Mouse (Mus musculus) midbrain, embryonic 13.5 days (tissue): ENCODE data around the gene Mxd3. TPM values are rescaled to one million over a fixed set of nuclear protein-coding genes. Genes with fewer than 3 reads are reported as not detected.

Experiments used
- ATAC-seq: fragments of 200-750 bp; cut with Nextera tagmentation; 2 replicates; pipeline ENCODE4 v1.8.0; 2017; ENCODE audit warnings: mild to moderate bottlenecking, moderate TSS enrichment, moderate library complexity
- H3K27ac ChIP-seq: fragments of 300-500 bp; sonication (generic); 2 replicates; pipeline ENCODE4 v1.5.1; 2015; ENCODE audit warnings: inconsistent platforms, mild to moderate bottlenecking, moderate library complexity
- H3K27me3 ChIP-seq: fragments of 300-500 bp; sonication (generic); 2 replicates; pipeline ENCODE4 v1.6.1; 2015; ENCODE audit warnings: mild to moderate bottlenecking, inconsistent platforms
- H3K36me3 ChIP-seq: fragments of 300-500 bp; sonication (generic); 2 replicates; pipeline ENCODE4 v1.6.1; 2015; ENCODE audit warnings: mild to moderate bottlenecking, inconsistent platforms
- H3K4me1 ChIP-seq: fragments of 300-500 bp; sonication (generic); replicated peaks from 2 replicates; pipeline ENCODE4 v1.6.1; 2015; ENCODE audit warnings: inconsistent platforms
- H3K4me2 ChIP-seq: fragments of 300-500 bp; sonication (generic); replicated peaks from 2 replicates; pipeline ENCODE4 v1.6.1; 2015; ENCODE audit warnings: moderate library complexity, mild to moderate bottlenecking, inconsistent platforms
- H3K4me3 ChIP-seq: fragments of 300-500 bp; sonication (generic); replicated peaks from 2 replicates; pipeline ENCODE4 v1.5.1; 2015; ENCODE audit warnings: mild to moderate bottlenecking, inconsistent platforms
- H3K9ac ChIP-seq: fragments of 300-500 bp; sonication (generic); replicated peaks from 2 replicates; pipeline ENCODE4 v1.6.1; 2015; ENCODE audit warnings: mild to moderate bottlenecking, inconsistent platforms
- H3K9me3 ChIP-seq: fragments of 300-500 bp; sonication (generic); 2 replicates; pipeline ENCODE4 v1.6.1; 2016; ENCODE audit warnings: mild to moderate bottlenecking, inconsistent platforms
- WGBS: fragments of 180-500 bp; shearing (Covaris S2); methylation state at CpG from one replicate; pipeline ENCODE4 v1.1.7; 2015; 5-methylcytosine and 5-hydroxymethylcytosine counted together
- polyA plus RNA-seq: library from polyadenylated mRNA; unstranded; fragments of >200 nt; fragmentation: Nextera tagmentation; extraction: Ambion mirVana; gene quantifications from 2 replicates; pipeline ENCODE4 v1.2.1, GENCODE M21; 2015

The Mxd3 gene
- 18.4 and 19.9 TPM in 2 replicates for polyA plus RNA-seq

DNA sequence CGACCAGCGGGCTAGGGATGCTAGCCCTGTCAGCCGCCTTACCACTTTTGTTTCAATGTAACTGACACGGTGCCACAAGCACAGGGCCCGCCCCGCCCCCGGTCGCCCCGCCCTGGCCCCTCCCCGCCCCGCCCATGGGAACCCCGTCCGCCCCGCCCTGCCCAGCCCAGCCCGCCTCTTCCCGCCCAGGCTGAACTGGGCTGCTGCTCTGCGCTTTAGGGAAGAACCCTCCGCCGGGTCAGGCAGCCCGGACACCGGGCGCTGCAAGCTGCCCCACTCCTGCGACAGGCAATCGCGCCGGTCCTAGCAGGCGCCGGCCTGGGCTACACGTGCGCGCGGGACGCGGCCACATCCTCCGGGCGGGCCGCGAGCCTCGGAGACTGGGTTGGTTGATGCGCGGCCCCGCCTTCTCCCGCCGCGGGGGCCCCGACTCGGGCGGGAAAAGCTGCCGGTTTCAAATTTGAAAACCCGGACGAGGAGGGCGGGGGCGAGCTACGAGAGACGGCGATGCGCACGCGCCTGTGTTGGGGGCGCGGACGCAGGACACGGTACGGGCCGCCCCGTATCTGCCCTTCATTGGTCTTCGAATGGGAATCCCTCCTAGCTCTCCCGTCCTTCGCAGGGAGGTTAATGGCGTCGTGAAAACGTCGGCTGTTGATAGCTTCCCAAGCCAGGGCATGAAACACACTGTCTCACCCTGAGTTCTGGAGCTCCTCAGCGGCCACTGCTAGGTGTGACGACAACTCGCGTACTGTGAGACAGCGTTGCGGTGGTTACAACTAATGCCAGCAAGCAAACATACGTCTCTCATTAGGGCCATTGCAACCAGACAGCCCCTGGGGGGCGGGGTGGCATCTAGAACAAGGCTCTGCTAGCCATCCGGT lies at the start of gene Mxd3:
Gene Mxd3, minus strand, starts transcription at position 141 of the 884 bp plus-strand sequence.
- no peaks in the 10 kb centered on the region for H3K9me3 ChIP-seq
- H3K9ac ChIP-seq = peak within 1 kb of the TSS; percentile 76
- peaks cover 13% of the 10 kb centered on the region for H3K36me3 ChIP-seq
- H3K4me1 ChIP-seq = peaks cover 37% of the 10 kb centered on the region
- peak; percentile 85 for ATAC-seq
- H3K4me2 ChIP-seq = peak within 1 kb of the TSS; percentile 88
- peak within 1 kb of the TSS; percentile 77 for H3K27ac ChIP-seq
- peak within 1 kb of the TSS; percentile 60 for H3K4me3 ChIP-seq
- whole genome bisulfite sequencing = under 1% methylated on average over 78 of the region's 82 CpGs
- no peaks in the 10 kb centered on the region for H3K27me3 ChIP-seq

DNA sequence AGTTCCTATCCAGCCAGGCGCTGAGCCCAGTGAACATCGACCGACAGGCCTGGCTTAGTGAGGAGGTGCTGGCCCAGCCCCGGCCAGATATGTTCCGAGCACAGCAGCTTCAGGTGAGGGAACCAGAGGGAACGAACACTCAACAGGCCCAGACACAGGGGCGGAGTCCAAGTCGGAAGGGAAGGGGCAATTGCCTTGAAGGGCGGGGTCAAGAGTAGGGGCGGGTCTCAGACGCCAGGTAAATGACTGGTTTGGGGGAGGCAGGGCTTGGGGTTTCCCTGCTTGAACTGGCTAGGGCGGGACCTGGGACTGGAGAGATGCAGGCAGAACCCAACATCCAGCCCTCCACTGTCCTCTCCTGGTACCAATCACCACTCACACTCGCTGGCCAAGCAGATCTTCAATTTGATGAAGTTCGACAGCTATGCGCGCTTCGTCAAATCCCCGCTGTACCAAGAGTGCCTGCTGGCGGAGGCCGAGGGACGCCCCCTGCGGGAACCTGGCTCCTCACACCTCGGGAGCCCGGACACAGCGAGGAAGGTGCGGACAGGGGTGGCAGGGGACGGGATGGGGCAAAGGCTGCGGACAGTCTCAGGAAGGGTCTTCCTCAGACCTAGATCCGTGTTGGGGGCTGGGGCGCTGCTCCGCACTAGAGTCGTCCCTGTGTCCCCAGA lies 49.4 kb upstream of the Mxd3 start:
- 5% methylated on average over 32 of the region's 32 CpGs for WGBS
- no peak overlapping the region for H3K27ac ChIP-seq
- peaks cover 83% of the 10 kb centered on the region for H3K27me3 ChIP-seq
- H3K4me2 ChIP-seq = 0 out of 2 replicates have a peak overlapping the region, but pooled peaks have one; percentile 5
- no peaks in the 10 kb centered on the region for H3K9me3 ChIP-seq
- no peak overlapping the region for H3K4me3 ChIP-seq
- no peak overlapping the region for H3K9ac ChIP-seq
- ATAC-seq = no peak
- H3K36me3 ChIP-seq = no peaks in the 10 kb centered on the region
- peaks cover 3% of the 10 kb centered on the region; the same call in 1 of the 2 replicates for H3K4me1 ChIP-seq

DNA sequence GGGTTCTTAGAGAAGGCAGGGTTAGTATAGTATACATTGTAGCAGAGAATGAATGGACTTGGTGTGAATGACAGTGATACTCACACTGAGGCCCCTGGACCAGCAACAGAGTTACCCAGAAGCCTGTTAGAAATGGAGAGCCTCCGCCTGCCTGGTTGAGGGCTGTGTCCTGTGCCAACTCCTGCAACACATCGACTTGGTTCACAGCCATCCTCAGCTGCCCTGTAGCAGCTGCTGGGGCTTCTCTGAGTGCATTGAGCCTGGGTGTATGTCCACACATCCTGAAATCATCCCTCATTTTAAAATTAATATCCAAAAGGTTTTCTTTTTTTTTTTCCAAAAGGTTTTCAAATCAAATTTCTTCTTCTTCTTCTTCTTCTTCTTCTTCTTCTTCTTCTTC lies 46.3 kb upstream of the Mxd3 start:
- no peaks in the 10 kb centered on the region for H3K36me3 ChIP-seq
- H3K4me3 ChIP-seq = no peak overlapping the region
- no peak overlapping the region for H3K4me2 ChIP-seq
- ATAC-seq = no peak
- no peak overlapping the region for H3K27ac ChIP-seq
- peaks cover 68% of the 10 kb centered on the region for H3K27me3 ChIP-seq
- no peak overlapping the region for H3K9ac ChIP-seq
- WGBS = 82% methylated on average over 2 of the region's 2 CpGs
- H3K9me3 ChIP-seq = no peaks in the 10 kb centered on the region
- peaks cover 3% of the 10 kb centered on the region; the same call in 1 of the 2 replicates for H3K4me1 ChIP-seq

- ATAC-seq = no peak
- H3K4me3 ChIP-seq = no peak overlapping the region
- peaks cover 3% of the 10 kb centered on the region; the same call in 1 of the 2 replicates for H3K4me1 ChIP-seq
- 68% methylated on average over 6 of the region's 6 CpGs for WGBS
- H3K27me3 ChIP-seq = peaks cover 63% of the 10 kb centered on the region
- no peaks in the 10 kb centered on the region for H3K9me3 ChIP-seq
- no peak overlapping the region for H3K27ac ChIP-seq
- H3K9ac ChIP-seq = no peak overlapping the region
- no peaks in the 10 kb centered on the region for H3K36me3 ChIP-seq
- H3K4me2 ChIP-seq = no peak overlapping the region
Measured at GRCm38 (mm10) chr13:55374206-55374924, 44.7 kb upstream of the Mxd3 start.

DNA sequence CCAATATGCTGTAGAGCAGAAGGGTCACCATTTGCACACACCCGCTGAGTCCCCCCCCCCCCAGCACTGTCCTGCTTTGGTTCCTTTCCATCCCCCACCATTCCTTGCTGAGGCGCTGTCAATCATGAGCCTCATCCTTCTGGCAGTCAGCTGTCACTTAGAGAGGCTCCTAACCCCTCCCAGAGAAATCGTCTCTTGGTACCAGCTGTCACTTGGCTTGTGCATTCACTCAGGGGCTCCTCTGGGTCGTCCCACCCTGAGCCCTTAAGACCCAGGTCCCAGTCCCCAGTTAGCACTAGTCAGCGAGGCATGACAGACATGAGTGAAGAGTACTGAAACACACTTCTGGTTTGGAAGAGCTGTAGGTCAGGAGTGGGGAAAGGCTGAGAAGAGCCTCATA lies 42.1 kb upstream of the Mxd3 start:
- H3K27me3 ChIP-seq = peaks cover 51% of the 10 kb centered on the region
- 56% methylated on average over 5 of the region's 5 CpGs for WGBS
- H3K9ac ChIP-seq = no peak overlapping the region

DNA sequence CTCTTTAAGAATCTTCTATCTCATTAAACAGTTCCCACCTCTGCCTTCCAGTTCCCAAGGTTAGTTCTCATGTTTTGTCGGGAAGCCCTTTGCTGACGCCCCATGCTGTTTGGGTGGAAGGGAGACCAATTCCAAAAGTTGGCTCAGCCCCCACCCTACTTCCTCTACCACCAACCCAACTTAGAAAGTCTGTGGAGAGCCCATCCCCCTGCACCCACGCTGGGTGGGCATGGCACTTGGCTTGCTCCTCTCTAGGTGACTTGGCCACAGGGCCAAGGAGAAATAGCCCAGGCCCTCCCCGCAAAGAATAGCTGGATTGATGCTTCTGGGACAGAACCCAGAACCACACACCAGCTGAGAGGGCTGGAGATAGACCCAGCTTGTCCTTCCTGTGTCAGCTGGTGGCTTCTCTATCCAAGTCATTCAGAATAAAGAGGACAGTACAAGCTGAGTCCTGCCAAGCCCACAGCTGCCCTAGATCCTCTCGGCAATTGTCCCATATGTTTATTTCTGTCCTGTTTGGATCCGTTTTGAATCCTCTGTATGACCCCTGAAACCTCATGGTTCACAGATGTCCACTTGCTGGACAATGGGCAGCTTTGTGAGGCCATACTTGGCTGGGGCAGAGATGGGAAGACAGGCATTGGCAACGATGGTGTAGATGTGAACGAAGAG lies 41.5 kb upstream of the Mxd3 start:
- Histone ChIP-seq H3K27me3 (peaks cover 47% of the 10 kb centered on the region), H3K4me3 (no peak overlapping the region), H3K4me1 (no peaks in the 10 kb centered on the region), H3K9me3 (no peaks in the 10 kb centered on the region), H3K4me2 (no peak overlapping the region), H3K36me3 (no peaks in the 10 kb centered on the region), H3K9ac (no peak overlapping the region), H3K27ac (no peak overlapping the region)
- 73% methylated on average over 8 of the region's 8 CpGs for WGBS
- ATAC-seq = no peak

More for the DNA sequence above, 42.1 kb upstream of the Mxd3 start:
- no peak overlapping the region for H3K27ac ChIP-seq
- no peaks in the 10 kb centered on the region for H3K9me3 ChIP-seq
- H3K4me3 ChIP-seq = no peak overlapping the region
- no peak overlapping the region for H3K4me2 ChIP-seq
- H3K36me3 ChIP-seq = no peaks in the 10 kb centered on the region
- no peaks in the 10 kb centered on the region for H3K4me1 ChIP-seq
- no peak for ATAC-seq

DNA sequence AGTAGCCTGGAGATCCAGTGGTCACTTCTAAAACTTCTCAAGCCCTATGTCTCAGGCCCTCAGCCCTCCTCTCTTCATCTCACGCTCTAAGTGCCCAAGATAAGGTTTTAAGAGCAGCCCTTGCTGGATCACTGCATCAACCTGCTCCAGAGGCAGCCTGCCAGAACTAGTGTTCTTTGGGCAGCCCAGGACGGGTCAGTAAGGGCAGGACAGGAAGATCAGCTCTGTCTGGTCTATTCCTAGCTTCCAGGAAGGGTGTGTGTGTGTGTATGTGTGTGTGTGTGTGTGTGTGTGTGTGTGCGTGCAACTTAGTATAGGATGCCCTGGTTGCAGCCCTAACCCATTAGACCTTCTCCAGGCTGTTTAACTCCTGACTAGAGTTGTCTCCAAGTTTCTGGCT lies 40.6 kb upstream of the Mxd3 start:
- Histone ChIP-seq H3K36me3 (no peaks in the 10 kb centered on the region), H3K4me3 (no peak overlapping the region), H3K4me2 (no peak overlapping the region), H3K27ac (no peak overlapping the region), H3K4me1 (no peaks in the 10 kb centered on the region), H3K9ac (no peak overlapping the region), H3K27me3 (peaks cover 48% of the 10 kb centered on the region), H3K9me3 (no peaks in the 10 kb centered on the region)
- WGBS = 71% methylated on average over 3 of the region's 3 CpGs
- no peak for ATAC-seq

GRCm38 (mm10) chr13:55369531-55370114 lies 40.0 kb upstream of the Mxd3 start, which contains the start of gene Rgs14:
TSS of gene Rgs14 (plus strand) at chr13:55369732.
- 75% methylated on average over 13 of the region's 13 CpGs for WGBS
- ATAC-seq = no peak
- no peaks in the 10 kb centered on the region for H3K36me3 ChIP-seq
- H3K4me2 ChIP-seq = no peak within 1 kb of the TSS
- no peak within 1 kb of the TSS for H3K4me3 ChIP-seq
- no peaks in the 10 kb centered on the region for H3K9me3 ChIP-seq
- no peak within 1 kb of the TSS for H3K27ac ChIP-seq
- H3K27me3 ChIP-seq = peaks cover 50% of the 10 kb centered on the region
- no peak within 1 kb of the TSS for H3K9ac ChIP-seq
- no peaks in the 10 kb centered on the region for H3K4me1 ChIP-seq

- H3K4me2 ChIP-seq = no peak overlapping the region
- no peaks in the 10 kb centered on the region for H3K9me3 ChIP-seq
- H3K36me3 ChIP-seq = no peaks in the 10 kb centered on the region
- H3K27me3 ChIP-seq = peaks cover 38% of the 10 kb centered on the region
- no peak for ATAC-seq
- WGBS = 85% methylated on average over 7 of the region's 7 CpGs
- no peak overlapping the region for H3K4me3 ChIP-seq
- no peaks in the 10 kb centered on the region for H3K4me1 ChIP-seq
- H3K9ac ChIP-seq = no peak overlapping the region
- H3K27ac ChIP-seq = no peak overlapping the region
Measured at GRCm38 (mm10) chr13:55368401-55368800, 38.8 kb upstream of the Mxd3 start.

- peak within 1 kb of the TSS; percentile 91 for H3K27ac ChIP-seq
- peaks cover 20% of the 10 kb centered on the region for H3K27me3 ChIP-seq
- peaks cover 26% of the 10 kb centered on the region for H3K36me3 ChIP-seq
- no peaks in the 10 kb centered on the region for H3K9me3 ChIP-seq
- H3K4me2 ChIP-seq = peak within 1 kb of the TSS; percentile 90
- WGBS = under 1% methylated on average over 35 of the region's 35 CpGs
- ATAC-seq = peak; percentile 100
- peaks cover 29% of the 10 kb centered on the region for H3K4me1 ChIP-seq
- H3K9ac ChIP-seq = peak within 1 kb of the TSS; percentile 95
- H3K4me3 ChIP-seq = peak within 1 kb of the TSS; percentile 96
Measured at GRCm38 (mm10) chr13:55362453-55363060, 32.9 kb upstream of the Mxd3 start, which contains the start of gene Lman2. TSS of gene Lman2 (minus strand) at chr13:55362783.
